Mouse (Mus musculus) intestine, embryonic 16.5 days (tissue): ENCODE results near the gene Gan. TPM values are rescaled to one million over a fixed set of nuclear protein-coding genes. Genes with fewer than 3 reads are reported as not detected.

ENCODE experiments used
- ATAC-seq: fragments of 200-750 bp; cut with Nextera tagmentation; 2 replicates; pipeline ENCODE4 v1.8.0; 2017; ENCODE audit warnings: moderate TSS enrichment, moderate library complexity
- H3K27ac ChIP-seq: fragments of 300-500 bp; sonication (generic); 2 replicates; pipeline ENCODE4 v1.5.1; 2014; ENCODE audit warnings: mild to moderate bottlenecking, low read length
- H3K27me3 ChIP-seq: fragments of 300-500 bp; sonication (generic); replicated peaks from 2 replicates; pipeline ENCODE4 v1.6.1; 2014; ENCODE audit warnings: low read length, control low read depth, mixed read lengths; ENCODE audit not compliant: control insufficient read depth, insufficient read depth
- H3K36me3 ChIP-seq: fragments of 300-500 bp; sonication (generic); 2 replicates; pipeline ENCODE4 v1.6.1; 2014; ENCODE audit warnings: low read length, control low read depth; ENCODE audit not compliant: control insufficient read depth, insufficient read depth
- H3K4me1 ChIP-seq: fragments of 300-500 bp; sonication (generic); 2 replicates; pipeline ENCODE4 v1.6.1; 2014; ENCODE audit warnings: low read length, control low read depth, mixed read lengths; ENCODE audit not compliant: control insufficient read depth, insufficient read depth
- H3K4me2 ChIP-seq: fragments of 300-500 bp; sonication (generic); 2 replicates; pipeline ENCODE4 v1.6.1; 2014; ENCODE audit warnings: low read depth, low read length, control low read depth
- H3K4me3 ChIP-seq: fragments of 300-500 bp; sonication (generic); 2 replicates; pipeline ENCODE4 v1.5.1; 2014; ENCODE audit warnings: mild to moderate bottlenecking, low read length
- H3K9ac ChIP-seq: fragments of 300-500 bp; sonication (generic); 2 replicates; pipeline ENCODE4 v1.6.1; 2014; ENCODE audit warnings: low read depth, low read length
- H3K9me3 ChIP-seq: fragments of 300-500 bp; sonication (generic); 2 replicates; pipeline ENCODE4 v1.6.1; 2016; ENCODE audit warnings: low read length, control low read depth; ENCODE audit not compliant: control insufficient read depth
- WGBS: fragments of 180-500 bp; shearing (Covaris S2); extraction: QIAGEN DNeasy Blood & Tissue Kit; methylation state at CpG from one replicate; pipeline ENCODE4 v1.1.7; 2014; 5-methylcytosine and 5-hydroxymethylcytosine counted together
- polyA plus RNA-seq: library from polyadenylated mRNA; unstranded; fragments of >200 nt; fragmentation: Nextera tagmentation; extraction: Ambion mirVana; gene quantifications from 2 replicates; pipeline ENCODE4 v1.2.1, GENCODE M21; 2015

The Gan gene
- polyA plus RNA-seq, 1 experiment from 2014 or later, result 1.5 TPM

GRCm38 (mm10) chr8:117183664-117184377 is 25.9 kb downstream of the Gan start:
- ATAC-seq, result no peak
- Histone ChIP-seq H3K9me3 (no peaks in the 10 kb centered on the region), H3K4me1 (no peaks in the 10 kb centered on the region), H3K27ac (no peak overlapping the region), H3K36me3 (peaks cover 10% of the 10 kb centered on the region; the same call in 1 of the 2 replicates), H3K4me2 (no peak overlapping the region), H3K4me3 (no peak overlapping the region), H3K9ac (no peak overlapping the region), H3K27me3 (no peaks in the 10 kb centered on the region)
- WGBS, result 89% methylated on average over 8 of the region's 8 CpGs

GRCm38 (mm10) chr8:117194355-117194754 is 36.4 kb downstream of the Gan start:
- Histone ChIP-seq H3K4me2 (no peak overlapping the region), H3K27me3 (no peaks in the 10 kb centered on the region), H3K27ac (peak overlapping the region; percentile 39), H3K4me3 (no peak overlapping the region), H3K9me3 (no peaks in the 10 kb centered on the region), H3K36me3 (peaks cover 11% of the 10 kb centered on the region), H3K4me1 (peaks cover 23% of the 10 kb centered on the region), H3K9ac (no peak overlapping the region)
- WGBS, result 47% methylated on average over 4 of the region's 4 CpGs
- peak; percentile 64 for ATAC-seq

- ATAC-seq, result 0 out of 2 replicates have a peak, but pooled peaks have one; percentile 11
- Histone ChIP-seq H3K36me3 (peaks cover 8% of the 10 kb centered on the region), H3K4me1 (peaks cover 35% of the 10 kb centered on the region), H3K4me3 (no peak overlapping the region), H3K9me3 (no peaks in the 10 kb centered on the region), H3K4me2 (no peak overlapping the region), H3K9ac (no peak overlapping the region), H3K27me3 (no peaks in the 10 kb centered on the region), H3K27ac (no peak overlapping the region)
- 87% methylated on average over 4 of the region's 4 CpGs for WGBS
Measured at GRCm38 (mm10) chr8:117196593-117196992, 38.7 kb downstream of the Gan start.

GRCm38 (mm10) chr8:117197551-117197950 is 39.6 kb downstream of the Gan start:
- 88% methylated on average over 6 of the region's 6 CpGs for WGBS

GRCm38 (mm10) chr8:117198141-117198935 is 40.4 kb downstream of the Gan start:
- Histone ChIP-seq H3K27ac (peak overlapping the region; percentile 62), H3K4me3 (no peak overlapping the region), H3K9me3 (no peaks in the 10 kb centered on the region), H3K27me3 (no peaks in the 10 kb centered on the region), H3K36me3 (peaks cover 11% of the 10 kb centered on the region), H3K4me2 (peak overlapping the region; percentile 8; the same call in 1 of the 2 replicates), H3K4me1 (peaks cover 35% of the 10 kb centered on the region), H3K9ac (no peak overlapping the region)
- peak; percentile 80 for ATAC-seq
- 30% methylated on average over 20 of the region's 20 CpGs for WGBS

More at GRCm38 (mm10) chr8:117197551-117197950, 39.6 kb downstream of the Gan start:
- Histone ChIP-seq H3K4me1 (peaks cover 35% of the 10 kb centered on the region), H3K36me3 (peaks cover 10% of the 10 kb centered on the region), H3K4me2 (no peak overlapping the region), H3K9ac (no peak overlapping the region), H3K27ac (0 out of 2 replicates have a peak overlapping the region, but pooled peaks have one; percentile 62), H3K27me3 (no peaks in the 10 kb centered on the region), H3K4me3 (no peak overlapping the region), H3K9me3 (no peaks in the 10 kb centered on the region)
- no peak for ATAC-seq

GRCm38 (mm10) chr8:117199658-117200057 is 41.7 kb downstream of the Gan start:
- H3K9ac ChIP-seq, result no peak overlapping the region
- H3K4me3 ChIP-seq, result no peak overlapping the region
- H3K27ac ChIP-seq, result peak overlapping the region; percentile 62
- H3K27me3 ChIP-seq, result no peaks in the 10 kb centered on the region
- no peak overlapping the region for H3K4me2 ChIP-seq
- WGBS, result 45% methylated on average over 6 of the region's 6 CpGs
- H3K9me3 ChIP-seq, result no peaks in the 10 kb centered on the region
- peaks cover 15% of the 10 kb centered on the region for H3K36me3 ChIP-seq
- peaks cover 35% of the 10 kb centered on the region for H3K4me1 ChIP-seq
- peak; percentile 47 for ATAC-seq

GRCm38 (mm10) chr8:117200346-117200745 is 42.4 kb downstream of the Gan start:
- Histone ChIP-seq H3K27me3 (no peaks in the 10 kb centered on the region), H3K9ac (peak overlapping the region; percentile 53), H3K9me3 (no peaks in the 10 kb centered on the region), H3K36me3 (peaks cover 12% of the 10 kb centered on the region), H3K27ac (peak overlapping the region; percentile 79), H3K4me1 (peaks cover 29% of the 10 kb centered on the region), H3K4me3 (no peak overlapping the region), H3K4me2 (no peak overlapping the region)
- WGBS, result 61% methylated on average over 13 of the region's 13 CpGs
- no peak for ATAC-seq

GRCm38 (mm10) chr8:117200803-117201202 is 42.9 kb downstream of the Gan start:
- H3K27ac ChIP-seq, result peak overlapping the region; percentile 79; the same call in 1 of the 2 replicates
- no peak overlapping the region for H3K4me2 ChIP-seq
- ATAC-seq, result peak; percentile 28
- H3K9ac ChIP-seq, result no peak overlapping the region
- H3K4me1 ChIP-seq, result peaks cover 28% of the 10 kb centered on the region
- H3K36me3 ChIP-seq, result peaks cover 10% of the 10 kb centered on the region; the same call in 1 of the 2 replicates
- no peak overlapping the region for H3K4me3 ChIP-seq
- 68% methylated on average over 9 of the region's 9 CpGs for WGBS
- H3K27me3 ChIP-seq, result no peaks in the 10 kb centered on the region
- H3K9me3 ChIP-seq, result no peaks in the 10 kb centered on the region

GRCm38 (mm10) chr8:117201221-117202017 is 43.5 kb downstream of the Gan start:
- Histone ChIP-seq H3K9ac (no peak overlapping the region), H3K27ac (no peak overlapping the region), H3K4me3 (no peak overlapping the region), H3K27me3 (no peaks in the 10 kb centered on the region), H3K4me2 (no peak overlapping the region), H3K4me1 (peaks cover 28% of the 10 kb centered on the region), H3K9me3 (no peaks in the 10 kb centered on the region), H3K36me3 (peaks cover 8% of the 10 kb centered on the region; the same call in 1 of the 2 replicates)
- ATAC-seq, result no peak
- 73% methylated on average over 19 of the region's 19 CpGs for WGBS
